Mouse (Mus musculus): Measurements from ENCODE around the gene Bmt2.

GRCm38 (mm10) chr6:13652284-13652683 is 25.5 kb downstream of the Bmt2 start:
- TF ChIP-seq CTCF (IDR thresholded peaks at IDR 0.05; ENCODE audit: low read depth) (no peak), EP300 (IDR thresholded peaks at IDR 0.05; ENCODE audit: low read depth) (no peak)

All from heart, postnatal 0 days (tissue).